In genomic region chr8:92212786-92213535, GRCm38 (mm10) we compare ENCODE assay signal across 12 mouse cellular contexts.
"Had no signal": no experiment of that assay in that cellular context is flagged by ENCODE, and none has a peak within 500 bp of the region (broad histone marks: within the 10 kb centered on the region; RNA-seq: fewer than 3 reads in every experiment).

No protein-coding gene starts in this region.

- ATAC-seq: midbrain, embryonic 13.5 days had no signal

- H3K27ac ChIP-seq: liver, embryonic 13.5 days; macrophage; midbrain, embryonic 13.5 days; stomach, postnatal 0 days had no signal

- H3K4me3 ChIP-seq: liver, embryonic 13.5 days; midbrain, embryonic 13.5 days had no signal

- H3K9ac ChIP-seq: liver, embryonic 13.5 days; midbrain, embryonic 13.5 days had no signal

- DNase-seq: kidney, adult 18-20 months; kidney, adult 9 months; kidney, postnatal 14 days; kidney, postnatal 4 days; liver, embryonic 13.5 days; lung, adult 2 months; thymus, adult 2 months; thymus, postnatal 14 days; thymus, postnatal 4 days had no signal

- H3K27me3 ChIP-seq: liver, embryonic 13.5 days; midbrain, embryonic 13.5 days had no signal

- H3K36me3 ChIP-seq: liver, embryonic 13.5 days; midbrain, embryonic 13.5 days had no signal

- H3K9me3 ChIP-seq: liver, embryonic 13.5 days; midbrain, embryonic 13.5 days had no signal

- H3K4me2 ChIP-seq: liver, embryonic 13.5 days; midbrain, embryonic 13.5 days had no signal

- H3K4me1 ChIP-seq: liver, embryonic 13.5 days; midbrain, embryonic 13.5 days had no signal
